Mouse (Mus musculus): ENCODE measurements around the gene Ddit4l.
"Not testable (repeated sequence)": the region's sequence is repeated elsewhere in the genome, so short reads cannot be mapped to it uniquely, and the experiment has no call there.

Gene Ddit4l

DNA sequence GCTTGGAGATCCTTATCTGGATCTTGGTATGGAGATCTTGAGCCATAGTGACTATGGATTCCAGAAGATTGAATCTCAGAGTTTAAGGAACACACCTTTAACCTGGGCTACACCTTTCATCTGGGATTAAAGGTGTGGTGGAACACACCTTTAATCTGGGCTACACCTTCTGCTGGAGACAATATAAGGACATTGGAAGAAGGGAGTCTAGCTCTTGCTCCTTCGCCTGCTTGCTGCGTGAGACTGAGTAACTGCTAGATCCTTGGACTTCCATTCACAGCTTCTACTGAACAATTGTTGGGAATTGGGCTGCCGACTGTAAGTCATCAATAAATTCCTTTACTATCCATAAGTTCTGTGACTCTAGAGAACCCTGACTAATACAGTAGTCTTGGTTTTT, at the start of gene Ddit4l:
TSS of gene Ddit4l (plus strand) at position 301 of the 400 bp plus-strand sequence.
- in situ Hi-C loops (cut with MboI, MseI): not testable (repeated sequence)

DNA sequence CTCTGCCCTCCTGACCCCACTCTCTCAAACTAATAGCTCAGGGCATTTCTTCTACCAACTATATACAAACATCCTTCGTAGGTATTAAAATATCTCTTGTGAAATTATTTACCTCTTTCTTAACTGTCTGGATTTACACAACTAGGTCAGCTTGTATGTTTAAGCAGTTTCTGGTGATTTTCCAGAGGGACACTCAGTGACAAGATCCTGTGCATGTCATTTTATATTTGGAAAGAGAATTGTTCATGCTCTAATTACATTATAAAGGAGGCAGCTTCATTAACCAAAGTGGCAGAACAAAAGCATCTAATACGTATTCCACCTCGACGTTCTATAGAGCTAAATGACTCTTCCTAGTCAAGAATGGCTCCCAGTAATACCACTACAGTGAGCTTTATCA, 45.3 kb upstream of the Ddit4l start:
- in situ Hi-C loops (cut with MboI, MseI): no loop called here

DNA sequence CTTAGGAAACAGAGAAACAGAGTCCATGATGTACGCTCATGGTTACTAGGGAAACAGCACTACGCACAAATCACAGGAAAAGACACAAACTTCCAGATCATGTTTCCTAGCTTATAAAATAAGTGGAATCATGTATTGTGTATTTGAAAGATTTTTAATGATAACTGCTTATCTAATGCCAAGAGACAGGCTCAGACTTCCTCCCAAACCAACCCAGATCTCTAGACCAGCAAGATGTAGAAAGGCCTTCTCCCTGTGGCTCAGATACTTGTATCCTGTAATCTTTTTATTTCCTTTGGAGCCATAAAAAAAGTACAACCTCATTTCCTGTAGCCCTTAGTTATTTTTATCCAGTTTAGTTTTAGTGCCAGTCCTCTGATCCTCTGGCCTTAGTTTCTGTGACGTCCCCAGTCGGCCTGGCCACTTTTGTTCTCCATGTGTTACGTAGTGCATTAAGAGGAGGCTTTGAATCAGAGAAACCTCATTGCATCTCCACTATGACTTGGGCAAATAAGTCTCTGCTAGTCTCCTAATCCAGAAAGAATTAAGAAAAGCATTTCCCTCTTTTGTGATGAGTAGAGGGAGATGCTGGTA, 34.9 kb upstream of the Ddit4l start:
- in situ Hi-C loops (cut with MboI, MseI): no loop called here

DNA sequence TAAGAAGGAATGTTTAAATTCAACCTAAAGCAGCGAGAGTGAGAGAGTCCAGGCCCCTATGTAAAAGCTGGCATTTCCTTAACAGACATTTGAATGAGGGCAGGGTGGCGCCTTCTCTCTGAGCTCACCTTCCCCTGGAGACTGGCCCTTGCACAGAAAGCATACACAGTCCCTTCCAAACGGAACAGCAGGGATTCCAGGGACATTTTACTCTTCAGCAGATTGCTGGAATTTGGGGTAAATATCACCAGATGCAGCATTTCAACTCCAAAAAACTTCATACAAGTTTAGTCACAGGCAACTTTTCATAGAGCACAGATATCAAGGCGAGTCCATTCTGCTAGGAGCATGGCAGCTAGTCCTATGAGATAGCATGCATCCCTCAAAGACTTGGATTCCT, 31.6 kb upstream of the Ddit4l start:
- in situ Hi-C loops (cut with MboI, MseI): no loop called here

DNA sequence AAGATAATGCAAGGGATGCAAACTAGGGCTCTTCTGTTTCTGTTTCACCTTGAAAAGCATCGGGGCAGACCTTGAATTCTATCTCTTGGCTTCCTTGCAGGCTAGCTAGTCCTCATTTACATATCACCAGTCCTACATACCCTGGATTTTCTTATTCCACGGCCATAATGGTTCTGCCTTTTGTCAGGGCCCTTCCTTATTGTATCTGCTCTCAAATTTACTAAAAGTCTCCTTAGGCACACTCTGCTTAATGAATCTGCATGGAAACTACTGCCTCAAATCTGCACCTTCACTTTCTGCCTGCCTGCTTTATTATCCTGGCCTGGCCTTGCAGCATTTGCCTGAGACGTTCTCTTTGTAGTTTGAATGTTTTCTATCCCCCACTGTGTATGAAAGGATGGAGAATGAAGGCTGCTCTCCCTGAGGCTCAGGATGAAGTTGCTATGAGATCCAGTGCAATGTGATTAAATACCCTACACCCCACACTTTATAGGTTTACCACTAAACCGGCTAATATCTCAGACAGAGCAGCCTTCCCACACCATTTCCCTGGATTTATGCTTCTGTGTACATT, 27.0 kb upstream of the Ddit4l start:
- in situ Hi-C loops (cut with MboI, MseI): no loop called here

DNA sequence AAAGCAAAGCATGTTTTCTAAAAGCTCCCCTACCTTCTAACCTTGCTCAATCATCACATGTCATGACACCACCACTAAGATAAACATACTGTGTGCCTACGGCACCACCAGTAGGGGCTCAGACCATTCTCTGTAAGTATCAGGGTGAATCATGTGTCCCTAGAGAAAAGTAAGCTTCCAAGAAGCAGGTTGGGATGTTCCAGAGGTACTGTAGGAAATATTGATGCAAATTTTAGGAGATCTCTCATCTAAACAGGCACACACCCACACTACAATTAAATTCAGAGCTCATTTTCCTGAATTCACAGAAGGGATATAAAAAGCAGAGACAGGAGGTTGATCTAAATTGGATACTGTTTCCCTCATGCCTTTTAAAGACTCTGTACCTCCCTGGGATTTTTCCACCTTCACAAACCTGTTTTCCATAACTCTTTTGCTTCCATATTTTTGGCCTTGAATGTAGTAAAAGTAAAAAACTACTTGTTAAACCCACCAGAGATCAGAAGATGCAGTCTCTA, 12.4 kb upstream of the Ddit4l start:
- in situ Hi-C loops (cut with MboI, MseI): no loop called here

DNA sequence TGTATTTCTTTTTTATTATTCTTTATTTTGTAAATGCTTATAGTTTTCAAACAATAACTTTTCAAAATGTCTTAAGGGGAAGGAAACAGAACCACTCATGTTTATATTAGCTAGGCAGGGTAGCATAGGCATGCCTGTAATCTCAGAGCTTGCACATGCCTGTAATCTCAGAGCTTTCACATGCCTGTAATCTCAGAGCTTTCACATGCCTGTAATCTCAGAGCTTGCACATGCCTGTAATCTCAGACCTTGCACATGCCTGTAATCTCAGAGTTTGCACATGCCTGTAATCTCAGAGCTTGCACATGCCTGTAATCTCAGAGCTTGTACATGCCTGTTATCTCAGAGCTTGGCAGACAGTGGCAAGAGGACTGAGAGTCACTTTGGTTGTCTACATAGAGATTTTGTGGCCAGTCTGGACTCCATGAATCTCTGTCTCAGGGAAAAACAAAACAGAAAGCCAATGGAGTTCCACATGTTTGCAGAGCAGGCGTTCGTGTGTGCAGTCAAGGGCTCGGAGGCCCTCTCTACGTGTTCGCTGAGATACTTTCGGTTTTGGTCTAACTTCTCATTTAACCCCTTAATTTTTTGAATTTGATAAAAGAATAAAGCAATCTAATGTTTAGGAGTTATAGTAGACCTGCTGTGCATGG, 10.8 kb upstream of the Ddit4l start:
- in situ Hi-C loops (cut with MboI, MseI): no loop called here

DNA sequence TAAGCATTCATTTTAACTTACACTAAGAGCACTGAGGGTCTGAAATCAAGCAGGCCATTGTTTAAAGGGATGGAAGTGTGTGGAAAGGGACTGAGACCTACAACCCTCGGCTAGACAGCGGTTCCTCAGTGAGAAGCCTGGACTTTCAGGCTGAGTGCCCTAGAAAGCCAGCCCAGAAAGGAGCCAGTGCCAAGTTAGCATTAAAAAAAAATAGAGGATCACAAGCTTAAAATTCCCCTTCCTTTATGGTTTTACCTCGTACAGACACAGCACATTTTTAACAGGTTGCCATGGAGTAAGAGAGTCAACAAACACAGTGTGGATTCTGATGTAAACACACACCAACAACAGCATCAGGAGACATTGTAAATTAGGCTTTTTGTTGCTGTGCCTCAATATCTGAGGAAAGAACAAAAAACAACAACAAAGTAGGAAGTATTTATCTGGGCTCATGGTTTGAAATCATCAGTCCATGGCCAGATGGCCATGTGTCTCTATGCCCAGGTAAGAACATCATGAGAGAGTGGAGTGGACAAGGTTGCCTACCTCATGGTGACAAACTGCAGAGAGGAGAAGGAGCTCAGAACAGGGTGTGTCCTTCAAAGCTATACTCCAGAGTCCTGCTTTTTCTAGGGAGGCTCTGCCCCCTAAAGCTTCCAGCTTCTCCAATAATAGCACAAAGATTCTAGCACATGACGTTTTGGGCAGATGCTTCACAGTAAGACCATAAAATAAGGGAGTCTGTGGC, 10.1 kb upstream of the Ddit4l start:
- in situ Hi-C loops (cut with MboI, MseI): no loop called here

DNA sequence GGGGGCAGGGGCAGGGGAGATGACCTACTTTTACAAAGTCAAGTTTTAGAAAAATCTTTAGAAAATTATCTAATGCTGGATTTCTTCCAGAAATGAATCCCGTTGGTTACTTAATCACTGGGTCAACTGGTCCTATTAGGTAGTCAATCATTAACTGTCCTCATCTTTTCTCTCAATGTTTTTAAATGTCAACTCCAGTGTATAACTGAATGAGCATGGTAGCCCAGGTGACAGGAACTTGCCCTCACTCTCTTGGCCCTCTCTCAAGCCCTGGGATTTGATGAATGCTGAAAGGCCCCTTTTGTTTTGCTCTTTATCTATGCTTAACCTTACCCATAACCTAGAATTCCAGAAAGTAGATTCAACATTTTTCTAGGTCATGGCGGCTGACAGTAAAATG, 9.4 kb upstream of the Ddit4l start:
- in situ Hi-C loops (cut with MboI, MseI): no loop called here

DNA sequence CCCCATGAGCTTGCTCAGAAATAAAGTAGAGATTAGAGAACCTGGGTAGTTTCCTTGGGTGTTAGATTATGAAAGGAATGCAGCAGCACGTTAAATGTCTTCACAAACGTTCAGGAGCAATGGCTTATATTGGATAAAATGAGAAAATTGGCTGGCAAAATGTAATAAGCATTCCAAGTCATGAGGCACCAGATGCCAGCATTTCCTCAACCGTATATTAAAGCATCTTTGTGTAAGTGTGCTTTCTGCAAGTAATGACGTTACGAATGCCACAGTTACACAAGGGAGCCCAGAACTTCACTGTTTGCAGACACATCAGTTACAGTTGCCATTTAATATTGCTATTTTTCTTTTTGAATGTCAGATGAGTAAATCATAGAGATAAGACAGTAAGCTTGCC, 872 bp upstream of the Ddit4l start:
- in situ Hi-C loops (cut with MboI, MseI): no loop called here

DNA sequence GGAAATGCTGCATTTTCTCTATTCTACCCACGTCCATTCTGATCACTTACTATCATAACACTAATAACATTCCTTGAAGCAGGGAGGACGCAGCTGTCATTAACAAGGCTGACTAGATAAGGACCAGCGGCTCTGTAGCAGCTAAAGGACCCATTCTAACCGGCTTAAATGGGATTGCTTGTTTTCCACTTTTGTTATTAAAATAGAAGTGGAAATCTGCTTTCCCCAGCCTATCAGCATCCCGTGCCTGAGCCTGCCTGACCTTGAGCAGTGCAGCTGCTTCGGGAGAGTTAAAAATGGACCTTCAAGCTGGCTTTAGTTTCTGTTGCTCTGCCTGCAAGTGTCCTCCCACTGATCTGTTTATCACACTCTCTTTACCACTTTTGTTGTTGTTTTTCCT, 679 bp downstream of the Ddit4l start:
- in situ Hi-C loops (cut with MboI, MseI): no loop called here

DNA sequence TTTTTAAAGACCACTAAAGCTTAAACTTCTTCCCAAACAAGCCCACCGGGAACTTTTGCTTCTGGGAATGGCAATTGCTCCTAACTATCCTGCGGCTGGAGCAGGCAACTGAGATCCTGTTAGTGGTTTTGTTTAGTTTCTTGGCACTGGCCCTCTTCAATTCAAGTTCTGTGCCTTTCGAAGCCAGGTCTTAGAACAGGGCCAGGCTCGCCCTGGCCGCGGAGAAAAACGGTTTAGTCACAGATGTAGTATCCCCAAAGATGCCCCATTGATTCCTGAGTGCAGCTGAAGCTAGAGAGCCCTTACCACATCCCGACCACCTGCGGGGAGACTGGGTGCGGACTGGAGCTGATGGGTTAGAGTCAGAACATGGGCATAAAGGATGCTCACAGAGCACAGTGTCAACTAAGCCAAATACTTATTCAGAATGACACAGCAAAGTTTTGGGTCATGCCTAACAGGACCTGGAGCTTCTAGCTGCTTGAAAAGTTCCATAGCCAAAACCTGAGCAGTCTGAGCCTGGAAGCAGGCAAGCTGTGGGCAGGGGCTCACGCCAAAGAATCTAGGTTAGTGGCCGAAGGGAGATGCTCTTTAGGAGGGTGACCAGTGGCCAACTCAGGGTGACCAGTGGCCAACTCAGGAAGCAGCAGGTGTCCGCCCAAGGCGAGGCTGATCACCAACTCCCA, 1.6 kb downstream of the Ddit4l start:
- in situ Hi-C loops (cut with MboI, MseI): no loop called here

DNA sequence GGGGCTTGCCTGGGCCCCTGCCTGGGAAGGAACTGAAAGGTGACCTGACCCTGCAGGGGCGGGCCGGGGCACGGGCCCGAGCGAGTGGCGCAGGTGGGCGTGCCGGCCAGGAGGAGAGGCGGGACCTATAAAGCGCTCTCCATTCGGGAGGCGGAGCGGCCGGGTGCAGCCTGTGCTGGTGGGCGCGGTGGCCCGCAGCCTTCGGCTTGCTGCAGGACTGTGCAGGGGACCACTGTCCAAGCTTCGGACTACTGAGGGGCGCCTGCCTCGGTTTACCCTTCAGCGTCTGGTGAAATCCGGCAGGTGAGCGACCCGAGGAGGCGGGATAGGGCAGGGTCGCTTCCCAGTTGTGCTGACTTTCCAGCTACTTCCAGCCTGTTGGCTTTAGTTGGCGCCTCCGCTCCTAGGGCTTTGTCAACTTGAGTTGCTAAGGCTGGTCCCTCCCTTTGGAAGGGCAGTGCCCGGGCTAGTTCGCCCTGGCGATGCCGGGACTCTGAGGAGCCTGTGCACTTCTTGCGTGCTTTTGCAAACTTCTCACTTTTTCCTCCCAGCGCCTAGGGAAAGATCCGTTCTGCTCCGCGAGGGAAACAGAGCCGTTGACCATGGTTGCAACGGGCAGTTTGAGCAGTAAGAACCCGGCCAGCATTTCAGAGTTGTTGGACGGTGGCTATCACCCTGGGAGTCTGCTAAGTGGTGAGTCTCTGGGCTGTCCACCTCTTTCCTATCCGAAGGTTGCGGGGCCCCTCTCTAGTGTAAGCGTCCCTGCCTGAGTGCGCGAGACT, 2.4 kb downstream of the Ddit4l start:
- in situ Hi-C loops (cut with MboI, MseI): no loop called here

DNA sequence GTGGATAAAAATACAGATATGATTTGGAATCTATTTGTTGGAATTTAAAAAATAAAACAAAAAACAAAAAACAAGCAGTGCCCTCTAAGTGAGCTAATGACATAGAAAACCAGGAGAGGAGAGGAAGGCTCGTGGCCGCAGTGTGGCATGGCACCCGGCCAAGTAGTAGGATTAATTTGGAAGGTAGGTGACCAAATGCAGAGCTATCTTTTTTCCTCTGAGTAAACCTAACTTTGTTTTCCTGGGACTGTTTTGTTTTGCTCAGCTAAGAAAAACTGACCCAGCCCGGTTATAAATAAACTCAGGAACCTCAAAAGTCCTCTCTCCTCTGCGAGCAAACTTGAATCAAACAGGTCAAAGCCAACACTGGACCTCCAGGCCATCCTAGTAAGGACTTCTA, 3.6 kb downstream of the Ddit4l start:
- in situ Hi-C loops (cut with MboI, MseI): no loop called here

DNA sequence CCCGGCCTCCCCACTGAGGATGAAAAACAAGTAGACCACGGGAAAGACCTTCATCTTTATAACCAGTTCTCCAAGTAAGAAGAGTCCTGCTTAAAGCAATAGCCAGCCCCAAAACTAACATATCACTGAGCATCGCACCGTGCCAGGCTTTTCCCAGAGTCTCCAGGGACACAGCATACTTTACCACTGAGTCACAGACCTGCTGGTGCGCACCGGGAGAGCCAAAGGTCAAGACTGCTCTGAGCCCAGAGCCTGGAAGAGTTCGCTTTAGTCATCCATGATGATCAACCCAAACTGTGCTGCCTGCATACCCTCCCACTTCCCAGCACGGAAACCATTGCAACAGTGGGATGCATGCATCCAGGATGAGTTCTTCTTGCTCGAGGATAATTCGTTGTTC, 12.3 kb downstream of the Ddit4l start:
- in situ Hi-C loops (cut with MboI, MseI): no loop called here

DNA sequence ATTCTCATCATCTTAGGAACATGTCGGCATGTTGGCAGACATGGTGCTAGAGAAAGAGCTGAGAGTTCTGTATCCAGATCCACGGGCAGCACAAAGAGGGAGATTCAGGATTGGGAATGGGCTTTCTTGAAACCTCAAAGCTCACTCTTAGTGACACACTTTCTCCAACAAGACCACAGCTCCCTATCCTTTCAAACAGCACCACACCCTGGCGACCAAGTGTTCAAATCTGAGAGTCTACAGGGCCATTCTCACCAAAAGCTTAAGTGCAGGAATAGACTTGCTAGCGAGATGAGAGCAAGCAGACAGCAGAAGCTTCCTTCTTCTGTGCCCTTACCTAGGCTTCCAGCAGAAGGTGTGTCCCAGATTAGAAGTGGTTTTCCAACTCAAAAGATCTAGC, 15.2 kb downstream of the Ddit4l start:
- in situ Hi-C loops (cut with MboI, MseI): loop anchor here (5.0 kb wide), 1 partner anchor 1419 kb away; no protein-coding TSS in a partner anchor

DNA sequence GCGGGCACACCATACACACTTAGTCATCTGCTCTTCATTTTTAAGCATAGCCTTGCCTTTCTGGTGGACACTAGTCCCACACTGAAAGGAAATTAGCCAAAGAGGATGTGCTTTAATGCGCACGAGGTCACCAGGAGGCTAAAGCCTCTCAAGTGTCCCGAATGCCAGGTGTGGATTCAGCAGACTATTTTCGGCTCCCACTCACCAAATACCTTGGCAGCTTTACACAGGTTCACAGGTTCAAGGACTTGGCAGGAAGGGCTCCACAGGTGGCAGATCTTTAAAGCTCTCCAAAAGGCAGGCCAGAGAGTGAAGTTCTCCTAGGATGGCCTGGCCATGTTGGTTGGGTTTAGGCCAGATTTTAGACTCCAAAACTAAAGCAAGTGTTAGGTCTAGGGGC, 19.8 kb downstream of the Ddit4l start:
- in situ Hi-C loops (cut with MboI, MseI): no loop called here

DNA sequence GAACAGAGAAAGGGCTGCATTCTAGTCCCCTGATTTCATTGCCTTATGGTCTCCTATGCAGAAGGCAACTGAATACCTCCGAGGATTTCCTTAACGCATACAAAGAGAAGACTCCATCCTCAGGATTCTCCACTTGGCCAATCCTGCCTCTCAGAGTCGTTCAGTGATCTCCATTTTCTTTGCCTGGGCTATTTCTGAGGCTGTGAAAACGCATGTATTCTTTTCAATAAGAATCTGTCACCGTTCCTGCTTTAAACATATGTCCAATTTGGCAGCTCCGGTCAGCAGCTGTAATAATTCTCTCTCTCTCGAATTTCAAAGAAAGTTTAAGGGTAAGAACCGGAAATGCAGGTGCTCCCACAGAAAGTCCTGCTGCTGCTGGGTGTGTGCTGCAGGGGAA, 20.7 kb downstream of the Ddit4l start:
- in situ Hi-C loops (cut with MboI, MseI): no loop called here

DNA sequence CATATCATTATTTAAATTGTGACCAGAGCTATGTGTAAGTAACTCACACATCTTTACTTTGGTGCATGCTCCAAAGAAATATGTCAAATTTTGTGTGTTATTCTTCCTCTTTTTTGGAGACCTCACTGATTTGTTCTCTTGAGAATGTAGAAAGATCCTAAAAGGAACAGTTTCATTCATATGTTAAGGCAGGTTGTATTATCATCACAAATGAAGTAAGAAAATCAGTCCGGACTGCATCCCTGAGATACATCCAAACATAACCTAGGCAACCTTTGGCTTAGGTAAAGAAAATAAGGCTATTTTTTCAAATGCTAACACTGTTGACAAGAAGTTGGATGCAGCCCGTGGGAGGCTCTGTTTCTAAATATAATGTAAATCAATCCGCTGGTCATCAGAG, 21.2 kb downstream of the Ddit4l start:
- in situ Hi-C loops (cut with MboI, MseI): no loop called here

DNA sequence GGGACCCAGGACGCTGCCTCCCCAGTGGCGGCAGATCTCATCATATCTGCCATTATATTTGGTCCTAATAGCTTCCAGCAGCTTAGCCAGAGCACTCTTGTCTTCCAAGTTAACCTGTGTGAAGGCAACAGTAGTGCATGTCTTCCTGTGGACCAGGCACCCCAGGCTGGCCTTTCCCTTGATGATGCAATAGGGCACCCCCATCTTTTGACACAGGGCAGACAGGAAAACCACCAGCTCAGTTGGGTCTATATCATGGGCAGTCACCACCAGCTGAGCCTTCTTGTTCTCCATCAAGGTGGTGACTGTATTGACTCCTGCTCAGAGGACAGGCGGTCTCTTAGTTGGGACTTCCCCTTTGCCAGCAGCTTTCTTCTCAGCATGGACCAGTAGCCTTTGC, 22.7 kb downstream of the Ddit4l start:
- in situ Hi-C loops (cut with MboI, MseI): no loop called here

DNA sequence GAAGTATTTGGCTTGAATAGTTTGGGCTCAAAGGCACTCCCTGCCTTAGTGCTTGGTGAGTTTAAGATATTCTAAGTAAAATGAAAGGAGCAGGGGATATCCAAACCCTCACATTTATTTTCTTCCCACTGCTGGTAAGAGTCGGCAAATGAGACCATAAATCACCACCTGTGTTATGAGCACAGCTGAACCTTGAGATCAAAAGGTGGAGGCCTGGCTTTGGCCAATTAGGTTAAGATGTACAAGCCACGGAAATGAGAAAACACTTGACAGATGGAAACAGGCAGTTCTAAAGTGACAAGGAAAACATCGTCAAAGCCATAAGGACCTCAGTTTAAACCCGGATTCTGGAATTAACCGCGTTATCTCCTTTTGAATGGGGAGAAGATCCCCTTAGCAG, 23.5 kb downstream of the Ddit4l start:
- in situ Hi-C loops (cut with MboI, MseI): no loop called here
